ENCODE assay signal across 13 mouse cellular contexts in the genomic region with DNA sequence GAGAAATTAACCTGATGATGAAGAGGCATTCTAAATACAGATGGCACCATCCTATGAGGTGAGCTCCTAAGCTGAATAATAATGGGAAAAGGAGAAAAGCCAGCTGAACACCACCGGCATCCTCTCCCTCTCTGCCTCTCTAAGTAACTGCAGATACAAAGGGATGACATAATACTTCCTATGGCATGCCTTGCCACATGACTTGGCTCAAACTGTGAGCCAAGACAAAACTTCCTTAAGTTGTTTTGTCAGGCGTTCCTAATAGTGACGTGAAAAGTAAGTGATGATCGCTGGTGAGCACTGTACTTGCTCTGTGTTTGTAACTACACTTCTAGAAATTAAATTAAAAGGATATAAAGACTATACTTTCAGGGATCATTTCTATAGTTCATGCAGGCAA. TPM values are rescaled to one million over a fixed set of nuclear protein-coding genes. Genes with fewer than 3 reads are reported as not detected.
DNase-seq lines count a peak whose midpoint lies in the region; ATAC-seq and TF ChIP-seq lines count a peak whose summit lies in the region.
"Had no signal": no experiment of that assay in that cellular context is flagged by ENCODE, and none has a peak within 500 bp of the region (broad histone marks: within the 10 kb centered on the region; RNA-seq: fewer than 3 reads in every experiment).

No protein-coding gene starts in this region.

- no peak overlapping the region for H3K4me2 ChIP-seq in heart, embryonic 15.5 days
- no peak overlapping the region for H3K4me2 ChIP-seq in hindbrain, embryonic 13.5 days

- no peaks in the 10 kb centered on the region for H3K27me3 ChIP-seq in heart, adult 2 months (ENCODE audit: control insufficient read depth, insufficient read depth, low read length)
- no peaks in the 10 kb centered on the region for H3K27me3 ChIP-seq in heart, embryonic 15.5 days
- H3K27me3 ChIP-seq in hindbrain, embryonic 13.5 days, result no peaks in the 10 kb centered on the region
- H3K27me3 ChIP-seq: limb, embryonic 12.5 days; midbrain, embryonic 12.5 days; neural tube, embryonic 15.5 days had no signal

- no peak for TF ChIP-seq EP300 in heart, adult 2 months (IDR thresholded peaks at IDR 0.05; ENCODE audit: insufficient read depth, low read depth, low read length)

- DNase-seq in heart, adult 2 months, result no peak
- no peak for DNase-seq in heart, postnatal 36 days
- peak; percentile 16 for DNase-seq in lung, postnatal 25 days (ENCODE audit: low spot score)
- no peak for DNase-seq in lung, postnatal 4 days
- DNase-seq in right cerebral cortex, adult 18-20 months, result no peak
- DNase-seq: kidney, postnatal 14 days; right cerebral cortex, postnatal 14 days had no signal

- peak overlapping the region; percentile 73 for H3K27ac ChIP-seq in heart, adult 2 months
- H3K27ac ChIP-seq in heart, embryonic 15.5 days, result peak overlapping the region; percentile 73; the same call in 1 of the 2 replicates
- H3K27ac ChIP-seq in hindbrain, embryonic 13.5 days, result no peak overlapping the region
- H3K27ac ChIP-seq: midbrain, embryonic 12.5 days; neural tube, embryonic 15.5 days had no signal

- no peak overlapping the region for H3K4me3 ChIP-seq in heart, adult 2 months
- no peak overlapping the region for H3K4me3 ChIP-seq in heart, embryonic 15.5 days
- H3K4me3 ChIP-seq in hindbrain, embryonic 13.5 days, result no peak overlapping the region
- H3K4me3 ChIP-seq: midbrain, embryonic 12.5 days had no signal

- WGBS in heart, adult 2 months, result 30% methylated on average over 4 of the region's 4 CpGs
- 61% methylated on average over 4 of the region's 4 CpGs for WGBS in heart, embryonic 15.5 days
- WGBS in hindbrain, embryonic 13.5 days, result 73% methylated on average over 4 of the region's 4 CpGs

- intact Hi-C loops in heart, adult 2 months (cut with DNase I), result no loop called here
- intact Hi-C loops in heart, postnatal 36 days (cut with DNase I), result no loop called here

- peak; percentile 64 for ATAC-seq in heart, embryonic 15.5 days (replicated peaks; ENCODE audit: insufficient number of reproducible peaks, insufficient read depth, low FRiP score, low read depth)
- ATAC-seq in megakaryocyte progenitor cell, adult 5-6 weeks (replicated peaks; ENCODE audit: poor library complexity), result peak; percentile 94
- ATAC-seq in hindbrain, embryonic 13.5 days (ENCODE audit: low FRiP score), result no peak

- H3K79me2 ChIP-seq in heart, adult 2 months (replicated peaks; ENCODE audit: control insufficient read depth, insufficient read depth, low read length), result no peaks in the 10 kb centered on the region

- TF ChIP-seq POLR2A in heart, adult 2 months (IDR thresholded peaks at IDR 0.05; ENCODE audit: insufficient read depth, low read depth, low read length), result peak; percentile 42; the same call in 1 of the 2 replicates

- no peaks in the 10 kb centered on the region for H3K36me3 ChIP-seq in heart, adult 2 months (ENCODE audit: control insufficient read depth, insufficient read depth, low read length)
- H3K36me3 ChIP-seq in heart, embryonic 15.5 days, result no peaks in the 10 kb centered on the region
- H3K36me3 ChIP-seq in hindbrain, embryonic 13.5 days, result no peaks in the 10 kb centered on the region
- H3K36me3 ChIP-seq: limb, embryonic 12.5 days; midbrain, embryonic 12.5 days; neural tube, embryonic 15.5 days had no signal

- H3K4me1 ChIP-seq in heart, adult 2 months (ENCODE audit: control insufficient read depth, insufficient read depth, low read length), result no peaks in the 10 kb centered on the region
- no peaks in the 10 kb centered on the region for H3K4me1 ChIP-seq in heart, embryonic 15.5 days (replicated peaks)
- peaks cover 2% of the 10 kb centered on the region; the same call in 1 of the 2 replicates for H3K4me1 ChIP-seq in hindbrain, embryonic 13.5 days (replicated peaks)
- H3K4me1 ChIP-seq: limb, embryonic 12.5 days; midbrain, embryonic 12.5 days; neural tube, embryonic 15.5 days had no signal

- no peaks in the 10 kb centered on the region for H3K9me3 ChIP-seq in heart, embryonic 15.5 days (replicated peaks)
- no peaks in the 10 kb centered on the region for H3K9me3 ChIP-seq in hindbrain, embryonic 13.5 days
- H3K9me3 ChIP-seq: limb, embryonic 12.5 days; midbrain, embryonic 12.5 days; neural tube, embryonic 15.5 days had no signal

- TF ChIP-seq CTCF in heart, adult 2 months (IDR thresholded peaks at IDR 0.05), result no peak

- no peak overlapping the region for H3K9ac ChIP-seq in heart, adult 2 months (ENCODE audit: low read depth, low read length)
- no peak overlapping the region for H3K9ac ChIP-seq in heart, embryonic 15.5 days
- H3K9ac ChIP-seq in hindbrain, embryonic 13.5 days, result no peak overlapping the region
- H3K9ac ChIP-seq: limb, embryonic 12.5 days; midbrain, embryonic 12.5 days; neural tube, embryonic 15.5 days had no signal

RNA-seq across cellular contexts. Expression of a gene that starts 27.7 kb away (rescaled TPM):
- total RNA-seq in heart, adult 2 months (2021), result 10 to 100 TPM; 54.1 to 56.9 TPM
- polyA plus RNA-seq in heart, adult 2 months (2012; rRNA removed), result 19.9 and 56.8 TPM in 2 replicates
- total RNA-seq in heart, postnatal 36 days (2021), result 10 to 100 TPM; 52.0 to 64.1 TPM
- 70.3 and 70.6 TPM in 2 replicates for polyA plus RNA-seq in heart, embryonic 15.5 days (2015; fragmentation: Nextera tagmentation; extraction: Ambion mirVana)
- 68.1 and 70.0 TPM in 2 replicates for total RNA-seq in megakaryocyte progenitor cell, adult 5-6 weeks (2015)
- 56.1 and 62.7 TPM in 2 replicates for total RNA-seq in megakaryocyte progenitor cell, adult 5-6 weeks (2017)
- polyA plus RNA-seq in hindbrain, embryonic 13.5 days (2015; fragmentation: Nextera tagmentation; extraction: Ambion mirVana), result 19.7 and 22.1 TPM in 2 replicates
